Mouse (Mus musculus) ES-Bruce4 (cell line): Measurements from ENCODE around the gene C87436. TPM values are rescaled to one million over a fixed set of nuclear protein-coding genes. Genes with fewer than 3 reads are reported as not detected.

Experiments used
- H3K27ac ChIP-seq: 2 replicates; pipeline ENCODE4 v1.5.1; 2012; ENCODE audit warnings: low read length, inconsistent platforms; ENCODE audit not compliant: insufficient read depth
- H3K27me3 ChIP-seq: 2 replicates; pipeline ENCODE4 v1.6.1; 2012; ENCODE audit warnings: mild to moderate bottlenecking, low read length, inconsistent platforms; ENCODE audit not compliant: control insufficient read depth, poor library complexity, insufficient read depth, severe bottlenecking
- H3K36me3 ChIP-seq: 2 replicates; pipeline ENCODE4 v1.6.1; 2012; ENCODE audit warnings: inconsistent platforms, mild to moderate bottlenecking, low read length, moderate library complexity; ENCODE audit not compliant: control insufficient read depth, poor library complexity, insufficient read depth, severe bottlenecking
- H3K4me1 ChIP-seq: one replicate; pipeline ENCODE4 v1.8.1; 2011; ENCODE audit warnings: low read length; ENCODE audit not compliant: control insufficient read depth, insufficient read depth
- H3K4me3 ChIP-seq: 2 replicates; pipeline ENCODE4 v1.5.1; 2011; ENCODE audit warnings: low read depth, mild to moderate bottlenecking, low read length
- H3K9ac ChIP-seq: 2 replicates; pipeline ENCODE4 v1.6.1; 2012; ENCODE audit warnings: low read depth, mild to moderate bottlenecking, inconsistent platforms; ENCODE audit not compliant: poor library complexity, severe bottlenecking
- H3K9me3 ChIP-seq: replicated peaks from 2 replicates; pipeline ENCODE4 v1.6.1; 2012; ENCODE audit warnings: mild to moderate bottlenecking, low read length, inconsistent platforms; ENCODE audit not compliant: control insufficient read depth, poor library complexity, insufficient read depth, severe bottlenecking
- CTCF ChIP-seq: IDR thresholded peaks from one replicate; pipeline ENCODE4 v1.8.1; 2011; ENCODE audit warnings: low read depth, low read length
- EP300 ChIP-seq: IDR thresholded peaks from 2 replicates; pipeline ENCODE4 v1.6.1; 2011; ENCODE audit warnings: low read depth, low read length; ENCODE audit not compliant: insufficient read depth
- POLR2A ChIP-seq: IDR thresholded peaks from one replicate; pipeline ENCODE4 v1.8.1; 2011; ENCODE audit warnings: low read length; ENCODE audit not compliant: insufficient read depth
- polyA plus RNA-seq: library from polyadenylated mRNA; stranded (reverse); fragments of >200 nt; gene quantifications from 2 replicates; pipeline ENCODE4 v1.2.4, GENCODE M21; 2011; ENCODE audit warnings: low read depth; ENCODE audit not compliant: missing spikeins, insufficient read depth, insufficient read length

C87436 gene
- polyA plus RNA-seq, 1 experiment: 12.6 TPM

DNA sequence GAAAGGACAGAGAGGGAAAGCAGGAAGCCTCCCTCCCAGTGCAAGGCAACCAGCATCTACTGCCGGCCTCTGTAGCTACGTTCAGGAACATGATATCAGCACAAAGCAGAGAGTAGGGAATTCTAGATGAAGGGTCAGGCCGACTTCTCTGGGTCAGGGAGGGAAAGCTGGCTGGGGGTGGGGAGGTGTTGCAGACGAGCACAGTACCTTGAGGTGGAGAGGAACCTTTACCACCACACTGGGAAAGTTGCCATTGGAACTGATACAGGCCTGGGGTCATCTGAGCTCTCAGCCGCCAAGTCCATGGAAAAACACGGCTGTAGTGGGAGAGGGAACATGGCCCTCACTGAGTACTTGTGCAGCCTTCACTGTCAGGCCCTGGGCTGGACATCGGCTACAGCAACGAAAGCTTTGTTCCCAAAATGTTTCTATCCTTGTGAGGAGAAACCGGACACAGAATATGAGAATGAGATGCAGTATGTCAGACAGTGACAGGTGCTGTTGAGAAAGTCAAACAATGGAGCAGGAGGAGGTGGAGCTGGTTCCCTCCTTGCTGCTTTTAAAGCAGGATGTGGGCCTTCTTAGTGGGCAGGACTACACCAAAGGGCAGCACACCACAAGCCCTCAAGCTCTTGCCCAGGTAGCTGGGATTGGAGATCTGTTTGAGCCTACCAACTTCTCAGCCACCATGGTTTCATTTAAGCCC, 37.4 kb downstream of the C87436 start:
- H3K27ac ChIP-seq: no peak overlapping the region
- H3K4me3 ChIP-seq: no peak overlapping the region
- no peak overlapping the region for H3K9ac ChIP-seq
- H3K9me3 ChIP-seq: no peaks in the 10 kb centered on the region
- no peaks in the 10 kb centered on the region for H3K27me3 ChIP-seq
- no peaks in the 10 kb centered on the region for H3K4me1 ChIP-seq
- no peak for TF ChIP-seq EP300
- no peak for TF ChIP-seq POLR2A
- no peak for TF ChIP-seq CTCF
- no peaks in the 10 kb centered on the region for H3K36me3 ChIP-seq

DNA sequence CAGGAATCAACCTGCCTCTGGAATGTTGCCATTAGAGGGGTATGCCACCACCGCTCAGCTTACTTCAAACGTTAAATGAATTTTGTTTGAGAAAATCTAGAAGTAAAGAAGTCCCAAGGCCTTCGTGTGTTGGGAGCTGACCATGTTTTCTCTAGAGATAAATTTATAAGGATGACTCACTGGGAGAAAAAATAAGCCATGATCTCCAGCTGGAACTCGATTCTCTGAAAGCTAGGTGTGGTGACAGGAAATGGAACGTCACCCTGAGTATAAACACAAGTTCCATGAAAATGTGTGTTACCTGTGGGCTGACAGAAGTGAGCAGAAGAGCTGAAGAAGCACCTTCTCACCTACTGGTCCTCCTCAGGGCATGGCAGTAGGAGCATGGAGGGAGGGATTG, 38.8 kb downstream of the C87436 start:
- TF ChIP-seq POLR2A (no peak), EP300 (no peak), CTCF (no peak)
- Histone ChIP-seq H3K4me3 (no peak overlapping the region), H3K9me3 (no peaks in the 10 kb centered on the region), H3K27me3 (no peaks in the 10 kb centered on the region), H3K27ac (no peak overlapping the region), H3K36me3 (no peaks in the 10 kb centered on the region), H3K4me1 (no peaks in the 10 kb centered on the region), H3K9ac (no peak overlapping the region)

DNA sequence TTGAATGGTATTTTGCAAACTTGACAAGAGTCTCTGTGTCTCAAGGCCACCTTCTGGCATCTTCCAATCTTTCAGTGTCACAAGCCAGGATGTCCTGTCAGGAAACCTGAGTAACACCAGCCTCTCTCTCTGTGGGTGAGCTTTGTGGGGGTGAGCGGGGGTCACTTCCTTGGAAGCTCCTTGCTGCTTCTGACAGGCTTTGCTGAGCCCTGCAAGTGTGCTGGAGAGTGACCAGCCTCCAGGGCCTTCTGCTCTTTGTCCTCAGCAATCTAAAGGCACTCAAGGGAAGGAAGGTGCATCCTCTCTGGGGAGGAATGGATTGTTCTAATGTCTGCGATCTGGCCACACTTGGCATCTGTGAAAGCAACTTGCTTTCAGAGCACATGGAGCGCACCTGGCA, 41.1 kb downstream of the C87436 start:
- H3K27me3 ChIP-seq: no peaks in the 10 kb centered on the region
- TF ChIP-seq EP300: no peak
- no peak for TF ChIP-seq CTCF
- TF ChIP-seq POLR2A: no peak
- no peaks in the 10 kb centered on the region for H3K4me1 ChIP-seq
- H3K36me3 ChIP-seq: no peaks in the 10 kb centered on the region
- H3K9ac ChIP-seq: no peak overlapping the region
- no peak overlapping the region for H3K27ac ChIP-seq
- H3K4me3 ChIP-seq: no peak overlapping the region
- H3K9me3 ChIP-seq: no peaks in the 10 kb centered on the region

DNA sequence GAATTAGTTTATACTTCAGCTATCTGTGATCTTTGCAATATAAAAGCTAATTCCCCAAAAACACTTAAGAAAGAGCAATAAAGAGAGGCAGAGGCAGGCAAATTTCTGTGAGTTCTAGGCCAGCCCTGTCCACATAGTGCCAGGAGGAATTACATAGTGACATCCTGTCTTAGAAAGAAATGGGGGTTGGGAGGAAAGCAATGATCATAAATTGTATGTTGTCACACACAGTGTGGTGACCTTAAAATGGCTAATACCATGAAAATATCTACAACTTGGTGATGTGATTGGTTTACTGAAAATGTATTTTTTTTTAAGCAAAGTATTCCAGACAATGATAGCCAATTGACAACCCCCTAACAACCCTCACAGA, 41.6 kb downstream of the C87436 start:
- TF ChIP-seq POLR2A (no peak), EP300 (no peak), CTCF (no peak)
- no peak overlapping the region for H3K4me3 ChIP-seq
- no peaks in the 10 kb centered on the region for H3K27me3 ChIP-seq
- no peak overlapping the region for H3K27ac ChIP-seq
- H3K9ac ChIP-seq: no peak overlapping the region
- no peaks in the 10 kb centered on the region for H3K36me3 ChIP-seq
- no peaks in the 10 kb centered on the region for H3K9me3 ChIP-seq
- H3K4me1 ChIP-seq: no peaks in the 10 kb centered on the region

DNA sequence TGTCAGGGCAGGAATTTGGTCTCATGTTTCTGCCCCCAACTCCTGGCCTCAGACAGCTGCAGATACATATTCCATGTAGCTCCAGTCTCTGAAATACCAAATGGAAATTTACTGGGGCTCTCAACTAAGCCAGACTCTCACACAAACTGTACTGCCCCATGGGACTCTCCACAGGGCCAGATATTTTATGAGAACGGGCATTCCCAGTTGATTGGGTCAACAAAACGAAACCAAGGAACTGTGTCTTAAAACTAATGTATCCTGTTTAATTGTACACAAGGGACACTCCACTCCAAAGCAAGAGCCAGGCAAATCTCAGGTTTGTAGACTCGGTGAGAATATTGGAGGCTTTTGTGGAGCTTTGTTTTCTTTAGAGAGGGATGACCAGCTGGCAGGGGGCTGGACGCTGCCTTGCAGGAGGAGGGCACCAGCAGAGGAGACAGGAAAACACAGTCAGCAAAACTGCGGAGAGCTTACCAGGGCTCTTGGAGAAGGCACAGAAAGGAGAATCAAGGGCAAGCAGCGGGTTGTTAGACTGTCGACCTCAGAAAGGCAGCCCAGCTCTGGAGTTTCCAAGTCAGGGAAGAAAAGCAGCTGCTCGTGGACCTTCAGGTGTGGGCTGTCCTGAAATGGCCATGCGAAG, 42.1 kb downstream of the C87436 start:
- H3K9ac ChIP-seq: no peak overlapping the region
- H3K4me1 ChIP-seq: no peaks in the 10 kb centered on the region
- H3K36me3 ChIP-seq: no peaks in the 10 kb centered on the region
- H3K4me3 ChIP-seq: no peak overlapping the region
- TF ChIP-seq POLR2A: no peak
- TF ChIP-seq EP300: no peak
- no peak for TF ChIP-seq CTCF
- no peak overlapping the region for H3K27ac ChIP-seq
- H3K9me3 ChIP-seq: no peaks in the 10 kb centered on the region
- H3K27me3 ChIP-seq: no peaks in the 10 kb centered on the region

DNA sequence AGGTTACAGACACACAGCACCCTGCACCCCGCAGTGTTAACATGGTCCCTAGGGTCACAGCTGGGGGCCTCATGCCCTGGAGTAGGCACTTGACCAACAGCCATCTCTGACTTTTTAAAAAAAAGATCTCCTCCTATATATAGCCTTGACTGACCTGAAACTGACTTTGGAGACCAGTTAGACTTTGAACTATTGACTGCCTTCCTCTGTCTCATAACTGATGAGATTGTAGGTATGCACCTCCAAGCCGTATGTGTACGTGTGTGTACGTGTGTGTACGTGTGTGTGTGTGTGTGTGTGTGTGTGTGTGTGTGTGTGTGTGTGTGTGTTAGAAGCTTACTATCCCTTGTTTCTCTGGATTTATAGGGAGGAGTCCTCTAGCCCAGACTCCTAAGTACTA, 43.7 kb downstream of the C87436 start:
- no peak overlapping the region for H3K27ac ChIP-seq
- H3K27me3 ChIP-seq: no peaks in the 10 kb centered on the region
- H3K4me1 ChIP-seq: no peaks in the 10 kb centered on the region
- no peaks in the 10 kb centered on the region for H3K9me3 ChIP-seq
- H3K9ac ChIP-seq: no peak overlapping the region
- no peaks in the 10 kb centered on the region for H3K36me3 ChIP-seq
- TF ChIP-seq CTCF (no peak), EP300 (no peak), POLR2A (no peak)
- no peak overlapping the region for H3K4me3 ChIP-seq
